8 mouse cellular contexts compared by ENCODE assay signal in the genomic region with DNA sequence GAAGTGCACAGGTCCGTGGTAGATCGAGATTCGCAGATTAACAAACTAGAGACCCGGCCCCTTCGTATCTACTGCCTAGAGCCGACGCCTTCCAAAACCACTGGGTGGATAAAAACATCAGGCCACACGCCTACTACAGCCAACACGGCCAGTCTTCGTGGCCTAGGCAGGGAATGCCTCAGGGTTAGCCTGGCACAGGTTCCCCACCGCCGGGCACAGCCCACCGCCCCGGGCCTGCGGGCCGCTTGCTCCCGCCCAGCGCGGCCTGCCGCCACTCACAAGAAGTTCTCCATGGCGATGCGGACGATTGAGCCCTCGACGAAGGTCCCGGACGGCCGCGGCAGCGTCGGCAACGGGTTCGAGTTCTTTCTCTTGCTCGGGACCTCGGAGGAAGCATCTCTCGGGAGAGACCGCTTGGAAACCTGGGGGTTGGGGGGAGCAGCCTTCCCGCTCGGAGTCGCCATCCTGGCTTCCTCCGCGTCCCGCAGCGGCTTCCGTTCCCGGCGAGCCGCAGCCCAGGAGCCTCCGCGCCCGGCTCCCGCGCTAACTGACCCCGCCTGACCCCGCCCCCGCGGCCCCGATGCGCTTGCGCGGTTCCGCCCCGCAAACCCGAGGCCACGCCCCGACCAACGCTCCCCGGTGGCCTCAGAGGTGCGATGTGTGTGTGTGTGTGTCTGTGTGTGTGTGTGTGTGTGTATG. TPM values are rescaled to one million over a fixed set of nuclear protein-coding genes. Genes with fewer than 3 reads are reported as not detected.
DNase-seq lines count a peak whose midpoint lies in the region; ATAC-seq lines count a peak whose summit lies in the region.

Gene Smc5 (minus strand): TSS at position 543 of the 699 bp plus-strand sequence.

- peak within 1 kb of the TSS; percentile 58 for H3K4me3 ChIP-seq in hindbrain, embryonic 15.5 days

- H3K27me3 ChIP-seq in hindbrain, embryonic 15.5 days = no peaks in the 10 kb centered on the region

- peak; percentile 59 for DNase-seq in WW6 (ENCODE audit: low read depth, low spot score)
- DNase-seq in cerebellum, postnatal 36 days = peak; percentile 88 to 94
- DNase-seq in frontal cortex, postnatal 36 days (ENCODE audit: low spot score in 2 of 2) = peak; percentile 86 to 88
- DNase-seq in left cerebral cortex, adult 11 months (ENCODE audit: low spot score) = peak; percentile 75
- peak; percentile 90 for DNase-seq in lung, postnatal 36 days
- peak; percentile 87 for DNase-seq in retina, embryonic 14.5 days (ENCODE audit: low spot score)
- DNase-seq in thymus, postnatal 36 days = peak; percentile 94 to 96

- peak within 1 kb of the TSS; percentile 58 for H3K9ac ChIP-seq in hindbrain, embryonic 15.5 days

- H3K36me3 ChIP-seq in hindbrain, embryonic 15.5 days = peaks cover 6% of the 10 kb centered on the region; the same call in 1 of the 2 replicates

- ATAC-seq in hindbrain, embryonic 15.5 days (ENCODE audit: low FRiP score, low read depth) = peak; percentile 96

- peak within 1 kb of the TSS; percentile 63 for H3K4me2 ChIP-seq in hindbrain, embryonic 15.5 days

- peak within 1 kb of the TSS; percentile 40 for H3K27ac ChIP-seq in hindbrain, embryonic 15.5 days (replicated peaks)

- under 1% methylated on average over 65 of the region's 69 CpGs for WGBS in hindbrain, embryonic 15.5 days

- peaks cover 8% of the 10 kb centered on the region for H3K4me1 ChIP-seq in hindbrain, embryonic 15.5 days (replicated peaks)

- no peaks in the 10 kb centered on the region for H3K9me3 ChIP-seq in hindbrain, embryonic 15.5 days

RNA-seq across cellular contexts. Expression of gene Smc5, which starts in this region (rescaled TPM):
- 21.6 and 28.1 TPM in 2 replicates for polyA plus RNA-seq in hindbrain, embryonic 15.5 days (2015; fragmentation: Nextera tagmentation; extraction: Ambion mirVana)

Comparison
In these comparisons a context has a peak if more than half of its experiments do, and no peak if none do; other contexts are left out.
1. Peak in every context shown above with its lines: DNase-seq, ATAC-seq, H3K4me3 ChIP-seq and H3K27ac ChIP-seq.